Mouse (Mus musculus): Measurements from ENCODE around the gene Mllt10. TPM values are rescaled to one million over a fixed set of nuclear protein-coding genes. Genes with fewer than 3 reads are reported as not detected.

Gene Mllt10
- total and polyA plus RNA-seq, 3 experiments = 33.3 to 64.1 TPM; not detected in 1

DNA sequence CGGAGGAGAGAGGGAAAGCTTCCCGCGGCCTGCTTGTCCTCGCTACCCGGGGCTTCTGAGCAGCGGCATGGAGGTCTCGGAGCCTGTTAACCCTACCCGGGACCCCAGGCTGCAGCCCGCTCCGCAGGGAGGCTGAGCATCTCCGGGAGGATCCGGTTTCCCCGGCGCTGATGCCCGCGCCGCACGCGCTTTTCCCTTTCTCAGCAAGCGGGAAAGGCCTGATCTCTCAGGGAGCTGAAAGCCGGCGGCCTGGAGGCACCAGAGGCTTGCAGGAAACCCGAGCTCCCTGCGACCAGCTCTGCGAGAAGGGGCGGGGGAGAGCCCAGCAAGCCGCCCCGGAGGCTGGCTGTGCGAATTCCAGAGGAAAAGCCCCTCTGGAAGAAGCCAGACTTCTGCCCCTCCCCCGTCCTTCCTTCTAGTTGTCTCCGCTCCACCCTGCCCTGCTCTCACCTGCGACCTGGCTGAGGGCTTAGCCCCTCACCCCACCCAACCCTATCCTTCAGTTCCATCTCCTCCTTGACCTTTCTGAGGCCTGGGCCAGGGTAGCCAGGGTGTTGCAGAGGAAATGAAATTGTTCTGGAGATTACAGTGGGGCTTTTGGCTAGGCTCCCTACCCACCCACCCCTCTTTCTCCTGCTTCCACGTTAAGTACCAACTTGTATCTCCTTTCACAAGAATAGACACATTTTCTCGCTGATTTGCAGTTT lies 23.1 kb upstream of the Mllt10 start:
- Histone ChIP-seq H3K4me1 (ENCODE audit: control insufficient read depth in 1 of 2, insufficient read depth in 2 of 2, low read length in 2 of 2) (peaks cover 0 to 3% of the 10 kb centered on the region in 2 experiments; a peak in 1 of 4 replicates), H3K79me2 (ENCODE audit: control insufficient read depth, insufficient read depth, low read length, poor library complexity) (no peaks in the 10 kb centered on the region), H3K36me3 (ENCODE audit: control insufficient read depth in 1 of 2, insufficient read depth in 2 of 2, low read length in 2 of 2) (no peaks in the 10 kb centered on the region), H3K4me3 (ENCODE audit: control insufficient read depth in 1 of 2, insufficient read depth in 1 of 2, low read depth in 2 of 2, low read length in 2 of 2) (no peak overlapping the region), H3K9ac (ENCODE audit: control insufficient read depth, low read depth, low read length, poor library complexity, severe bottlenecking) (no peak overlapping the region), H3K27me3 (ENCODE audit: control insufficient read depth in 1 of 2, insufficient read depth in 2 of 2, low read length in 2 of 2) (peaks cover 9 to 22% of the 10 kb centered on the region in 2 experiments), H3K9me3 (replicated peaks; ENCODE audit: insufficient read depth, low read length) (no peaks in the 10 kb centered on the region), H3K27ac (ENCODE audit: control insufficient read depth, low read depth, low read length) (no peak overlapping the region)
- DNase-seq (ENCODE audit: low read depth, low spot score) = no peak
- TF ChIP-seq EP300 (IDR thresholded peaks at IDR 0.05; ENCODE audit: low read depth in 1 of 2, low read length in 2 of 2) (no peak), CHD1 (IDR thresholded peaks at IDR 0.05; ENCODE audit: low read depth, low read length) (no peak), TAL1 (IDR thresholded peaks at IDR 0.05; ENCODE audit: low read length) (no peak), BHLHE40 (IDR thresholded peaks at IDR 0.05; ENCODE audit: borderline replicate concordance, low read depth, low read length) (no peak), TCF12 (IDR thresholded peaks at IDR 0.05; ENCODE audit: low read depth, low read length) (no peak), USF2 (IDR thresholded peaks at IDR 0.05; ENCODE audit: borderline replicate concordance in 1 of 2, insufficient read depth in 1 of 2, low read depth in 1 of 2, low read length in 2 of 2) (no peak), MYC (IDR thresholded peaks at IDR 0.05; ENCODE audit: low read depth, low read length) (no peak), NRF1 (IDR thresholded peaks at IDR 0.05; ENCODE audit: insufficient read depth, low read depth, low read length, poor library complexity, severe bottlenecking) (no peak), ZMIZ1 (IDR thresholded peaks at IDR 0.05; ENCODE audit: low read depth, low read length) (no peak), RAD21 (IDR thresholded peaks at IDR 0.05; ENCODE audit: low read depth, low read length) (no peak), POLR2A (IDR thresholded peaks at IDR 0.05; ENCODE audit: control insufficient read depth in 1 of 2, insufficient read depth in 1 of 2, low read depth in 1 of 2, low read length in 2 of 2, poor library complexity in 1 of 2) (no peak), POLR2AphosphoS5 (IDR thresholded peaks at IDR 0.05; ENCODE audit: borderline replicate concordance, low read depth, low read length) (no peak), CHD2 (IDR thresholded peaks at IDR 0.05; ENCODE audit: low read length) (no peak)

DNA sequence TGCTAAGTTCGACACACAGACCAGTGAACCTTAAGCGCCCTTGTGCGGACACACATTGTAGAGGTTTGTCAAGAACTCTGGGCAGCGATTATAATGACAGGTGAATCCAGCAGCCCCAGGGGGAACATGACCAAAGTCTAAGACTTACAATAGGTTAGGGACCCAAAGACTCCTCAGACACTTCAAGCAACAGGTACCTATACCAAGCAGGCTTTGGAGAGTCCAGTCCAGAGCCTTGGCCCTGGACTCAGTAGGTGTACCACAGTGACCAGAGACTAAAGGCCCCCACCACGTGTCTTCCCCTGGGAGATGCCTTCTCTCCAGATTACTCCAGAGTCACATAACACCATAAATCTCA lies 22.5 kb upstream of the Mllt10 start:
- DNase-seq (ENCODE audit: low read depth, low spot score) = no peak
- H3K4me1 ChIP-seq (ENCODE audit: control insufficient read depth in 1 of 2, insufficient read depth in 2 of 2, low read length in 2 of 2) = no peaks in the 10 kb centered on the region
- no peaks in the 10 kb centered on the region for H3K9me3 ChIP-seq (replicated peaks; ENCODE audit: insufficient read depth, low read length)
- TF ChIP-seq MEF2A (IDR thresholded peaks at IDR 0.05; ENCODE audit: extremely low read depth, insufficient replicate concordance, low read depth, low read length, poor library complexity, severe bottlenecking) (no peak), RCOR1 (IDR thresholded peaks at IDR 0.05; ENCODE audit: low read depth, low read length) (no peak), CHD2 (IDR thresholded peaks at IDR 0.05; ENCODE audit: low read length) (no peak), ETS1 (IDR thresholded peaks at IDR 0.05; ENCODE audit: low read depth, low read length) (no peak), MYC (IDR thresholded peaks at IDR 0.05; ENCODE audit: low read depth, low read length) (no peak), RAD21 (IDR thresholded peaks at IDR 0.05; ENCODE audit: low read depth, low read length) (no peak), GABPA (IDR thresholded peaks at IDR 0.05; ENCODE audit: low read depth, low read length) (no peak), CHD1 (IDR thresholded peaks at IDR 0.05; ENCODE audit: low read depth, low read length) (no peak)
- no peak overlapping the region for H3K27ac ChIP-seq (ENCODE audit: control insufficient read depth, low read depth, low read length)
- H3K36me3 ChIP-seq (ENCODE audit: control insufficient read depth in 1 of 2, insufficient read depth in 2 of 2, low read length in 2 of 2) = no peaks in the 10 kb centered on the region
- no peak overlapping the region for H3K4me3 ChIP-seq (ENCODE audit: control insufficient read depth in 1 of 2, insufficient read depth in 1 of 2, low read depth in 2 of 2, low read length in 2 of 2)
- H3K79me2 ChIP-seq (ENCODE audit: control insufficient read depth, insufficient read depth, low read length, poor library complexity) = no peaks in the 10 kb centered on the region
- peaks cover 12 to 22% of the 10 kb centered on the region in 2 experiments for H3K27me3 ChIP-seq (ENCODE audit: control insufficient read depth in 1 of 2, insufficient read depth in 2 of 2, low read length in 2 of 2)
- no peak overlapping the region for H3K9ac ChIP-seq (ENCODE audit: control insufficient read depth, low read depth, low read length, poor library complexity, severe bottlenecking)

Data from MEL (cell line).